Mouse (Mus musculus) lung, embryonic 14.5 days (tissue): ENCODE results near the gene Hlf. TPM values are rescaled to one million over a fixed set of nuclear protein-coding genes. Genes with fewer than 3 reads are reported as not detected.

Experiments
- ATAC-seq: fragments of 200-750 bp; cut with Nextera tagmentation; 2 replicates; pipeline ENCODE4 v1.8.0; 2017; ENCODE audit warnings: mild to moderate bottlenecking, moderate TSS enrichment, moderate library complexity; ENCODE audit not compliant: insufficient read depth
- DNase-seq: peaks from one replicate; pipeline ENCODE4 v3.0.0-alpha.2; 2015
- H3K27ac ChIP-seq: fragments of 300-500 bp; sonication (generic); 2 replicates; pipeline ENCODE4 v1.5.1; 2014; ENCODE audit warnings: low read depth, mild to moderate bottlenecking, moderate library complexity
- H3K27me3 ChIP-seq: fragments of 300-500 bp; sonication (generic); 2 replicates; pipeline ENCODE4 v1.6.1; 2014; ENCODE audit warnings: low read length, control low read depth; ENCODE audit not compliant: insufficient read depth
- H3K36me3 ChIP-seq: fragments of 300-500 bp; sonication (generic); 2 replicates; pipeline ENCODE4 v1.6.1; 2014; ENCODE audit warnings: control low read depth; ENCODE audit not compliant: insufficient read depth
- H3K4me1 ChIP-seq: fragments of 300-500 bp; sonication (generic); 2 replicates; pipeline ENCODE4 v1.6.1; 2014; ENCODE audit warnings: antibody characterized with exemption, control low read depth; ENCODE audit not compliant: insufficient read depth
- H3K4me2 ChIP-seq: fragments of 300-500 bp; sonication (generic); 2 replicates; pipeline ENCODE4 v1.6.1; 2014; ENCODE audit warnings: mild to moderate bottlenecking
- H3K4me3 ChIP-seq: fragments of 300-500 bp; sonication (generic); 2 replicates; pipeline ENCODE4 v1.5.1; 2014; ENCODE audit warnings: low read depth, low read length
- H3K9ac ChIP-seq: fragments of 300-500 bp; sonication (generic); 2 replicates; pipeline ENCODE4 v1.6.1; 2014
- H3K9me3 ChIP-seq: fragments of 300-500 bp; sonication (generic); 2 replicates; pipeline ENCODE4 v1.6.1; 2016; ENCODE audit warnings: low read depth, low read length, control low read depth
- CTCF ChIP-seq: IDR thresholded peaks from 2 replicates; pipeline ENCODE4 v1.5.1; 2016; ENCODE audit warnings: antibody characterized with exemption, low read depth
- WGBS: fragments of 180-500 bp; shearing (Covaris S2); extraction: QIAGEN DNeasy Blood & Tissue Kit; methylation state at CpG from one replicate; pipeline ENCODE4 v1.1.7; 2014; 5-methylcytosine and 5-hydroxymethylcytosine counted together
- polyA plus RNA-seq: library from polyadenylated mRNA; unstranded; fragments of >200 nt; fragmentation: Nextera tagmentation; extraction: Ambion mirVana; gene quantifications from 2 replicates; pipeline ENCODE4 v1.2.1, GENCODE M21; 2014

The Hlf gene
- polyA plus RNA-seq, 1 experiment from 2014 or later = 3.6 TPM

GRCm38 (mm10) chr11:90371470-90372100 is 19.1 kb downstream of the Hlf start:
- peaks cover 36% of the 10 kb centered on the region for H3K4me1 ChIP-seq
- ATAC-seq (no peak), DNase-seq (peak; percentile 21)
- no peak overlapping the region for H3K4me3 ChIP-seq
- WGBS = 38% methylated on average over 8 of the region's 8 CpGs
- H3K9ac ChIP-seq = no peak overlapping the region
- TF ChIP-seq CTCF = no peak
- no peaks in the 10 kb centered on the region for H3K27me3 ChIP-seq
- H3K36me3 ChIP-seq = no peaks in the 10 kb centered on the region
- no peak overlapping the region; the same call in 1 of the 2 replicates for H3K27ac ChIP-seq
- H3K4me2 ChIP-seq = no peak overlapping the region
- H3K9me3 ChIP-seq = no peaks in the 10 kb centered on the region

- DNase-seq (peak; percentile 16), ATAC-seq (no peak)
- no peak for TF ChIP-seq CTCF
- Histone ChIP-seq H3K9me3 (no peaks in the 10 kb centered on the region), H3K9ac (no peak overlapping the region), H3K4me1 (peaks cover 36% of the 10 kb centered on the region), H3K4me3 (no peak overlapping the region), H3K4me2 (peak overlapping the region; percentile 32), H3K27ac (peak overlapping the region; percentile 95), H3K27me3 (no peaks in the 10 kb centered on the region), H3K36me3 (no peaks in the 10 kb centered on the region)
- WGBS = 12% methylated on average over 11 of the region's 11 CpGs
These were observed 19.9 kb downstream of the Hlf start for GRCm38 (mm10) chr11:90370789-90371291.

- H3K9ac ChIP-seq = no peak overlapping the region
These were observed 20.3 kb downstream of the Hlf start for GRCm38 (mm10) chr11:90370367-90370766.

GRCm38 (mm10) chr11:90369605-90370004 is 21.1 kb downstream of the Hlf start:
- ATAC-seq (peak; percentile 96), DNase-seq (peak; percentile 99)
- Histone ChIP-seq H3K4me2 (peak overlapping the region; percentile 45), H3K9me3 (no peaks in the 10 kb centered on the region), H3K4me1 (peaks cover 38% of the 10 kb centered on the region), H3K27me3 (no peaks in the 10 kb centered on the region), H3K27ac (peak overlapping the region; percentile 95), H3K4me3 (no peak overlapping the region), H3K36me3 (no peaks in the 10 kb centered on the region), H3K9ac (no peak overlapping the region)
- TF ChIP-seq CTCF = no peak
- 3% methylated on average over 8 of the region's 8 CpGs for WGBS

More at GRCm38 (mm10) chr11:90370367-90370766, 20.3 kb downstream of the Hlf start:
- WGBS = 41% methylated on average over 10 of the region's 11 CpGs
- no peak for TF ChIP-seq CTCF
- DNase-seq = no peak
- no peak for ATAC-seq
- Histone ChIP-seq H3K4me2 (peak overlapping the region; percentile 32), H3K27me3 (no peaks in the 10 kb centered on the region), H3K9me3 (no peaks in the 10 kb centered on the region), H3K4me1 (peaks cover 36% of the 10 kb centered on the region), H3K4me3 (no peak overlapping the region), H3K36me3 (no peaks in the 10 kb centered on the region), H3K27ac (peak overlapping the region; percentile 95)

GRCm38 (mm10) chr11:90369115-90369514 is 21.6 kb downstream of the Hlf start:
- H3K4me2 ChIP-seq = peak overlapping the region; percentile 45
- peak; percentile 60 for ATAC-seq
- H3K9ac ChIP-seq = no peak overlapping the region
- H3K27ac ChIP-seq = peak overlapping the region; percentile 95
- no peaks in the 10 kb centered on the region for H3K9me3 ChIP-seq
- H3K4me3 ChIP-seq = no peak overlapping the region
- DNase-seq = peak; percentile 87
- no peaks in the 10 kb centered on the region for H3K27me3 ChIP-seq
- H3K36me3 ChIP-seq = no peaks in the 10 kb centered on the region
- TF ChIP-seq CTCF = no peak
- 15% methylated on average over 7 of the region's 7 CpGs for WGBS
- H3K4me1 ChIP-seq = peaks cover 42% of the 10 kb centered on the region

- Histone ChIP-seq H3K36me3 (no peaks in the 10 kb centered on the region), H3K9ac (no peak overlapping the region), H3K9me3 (no peaks in the 10 kb centered on the region), H3K27me3 (no peaks in the 10 kb centered on the region), H3K4me3 (no peak overlapping the region), H3K4me2 (peak overlapping the region; percentile 18; the same call in 1 of the 2 replicates), H3K4me1 (peaks cover 43% of the 10 kb centered on the region), H3K27ac (peak overlapping the region; percentile 95)
- WGBS = 51% methylated on average over 14 of the region's 14 CpGs
- ATAC-seq = no peak
- TF ChIP-seq CTCF = no peak
- peak; percentile 9 for DNase-seq
These were observed 22.5 kb downstream of the Hlf start for GRCm38 (mm10) chr11:90367894-90368860.

- no peaks in the 10 kb centered on the region for H3K36me3 ChIP-seq
- 24% methylated on average over 7 of the region's 7 CpGs for WGBS
- peaks cover 27% of the 10 kb centered on the region for H3K4me1 ChIP-seq
- no peaks in the 10 kb centered on the region for H3K9me3 ChIP-seq
- H3K27me3 ChIP-seq = no peaks in the 10 kb centered on the region
- H3K4me3 ChIP-seq = no peak overlapping the region
- no peak overlapping the region for H3K27ac ChIP-seq
- no peak overlapping the region for H3K4me2 ChIP-seq
- TF ChIP-seq CTCF = no peak
- no peak for ATAC-seq
- H3K9ac ChIP-seq = no peak overlapping the region
- peak; percentile 76 for DNase-seq
These were observed 25.8 kb downstream of the Hlf start for GRCm38 (mm10) chr11:90364865-90365264.
